Mouse (Mus musculus) testis, adult 2 months (tissue): Measurements from ENCODE around the gene Tph1.

Experiments used
- CTCF ChIP-seq: fragments of 200-500 bp; IDR thresholded peaks from 2 replicates; pipeline ENCODE4 v1.5.1; 2012; ENCODE audit warnings: low read depth, mild to moderate bottlenecking, inconsistent platforms, low read length, moderate library complexity; ENCODE audit not compliant: control insufficient read depth, insufficient read depth, insufficient replicate concordance
- POLR2A ChIP-seq: fragments of 200-500 bp; IDR thresholded peaks from 2 replicates; pipeline ENCODE4 v1.6.1; 2012; ENCODE audit warnings: low read depth, mild to moderate bottlenecking, inconsistent platforms, low read length, moderate library complexity; ENCODE audit not compliant: control insufficient read depth

DNA sequence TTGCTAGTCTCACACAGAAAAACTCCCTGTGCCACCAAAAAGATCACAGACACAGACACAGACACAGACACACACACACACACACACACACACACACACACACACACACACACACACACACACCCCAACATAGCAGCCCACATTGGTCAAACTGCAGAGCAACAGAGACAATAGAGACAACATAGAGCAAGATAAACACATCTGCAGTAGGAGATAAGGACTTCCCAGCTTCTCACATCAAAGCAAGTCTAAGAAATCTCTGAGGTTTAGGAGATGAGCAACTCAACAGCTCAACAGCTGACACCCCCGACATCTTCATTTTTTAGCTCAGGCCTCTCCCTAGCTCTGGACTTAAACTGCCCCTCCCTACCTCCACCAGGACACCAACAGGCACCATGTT, 24.4 kb upstream of the Tph1 start:
- no peak for TF ChIP-seq CTCF
- TF ChIP-seq POLR2A, result no peak
